Mouse (Mus musculus) lung, adult 18-20 months (tissue): ENCODE data around the gene Ect2l.

Experiments
- DNase-seq, 2 experiments: peaks; one replicate each; pipeline ENCODE4 v3.0.0; 2022; ENCODE audit warnings: mixed read lengths in 2 of 2

The Ect2l gene

DNA sequence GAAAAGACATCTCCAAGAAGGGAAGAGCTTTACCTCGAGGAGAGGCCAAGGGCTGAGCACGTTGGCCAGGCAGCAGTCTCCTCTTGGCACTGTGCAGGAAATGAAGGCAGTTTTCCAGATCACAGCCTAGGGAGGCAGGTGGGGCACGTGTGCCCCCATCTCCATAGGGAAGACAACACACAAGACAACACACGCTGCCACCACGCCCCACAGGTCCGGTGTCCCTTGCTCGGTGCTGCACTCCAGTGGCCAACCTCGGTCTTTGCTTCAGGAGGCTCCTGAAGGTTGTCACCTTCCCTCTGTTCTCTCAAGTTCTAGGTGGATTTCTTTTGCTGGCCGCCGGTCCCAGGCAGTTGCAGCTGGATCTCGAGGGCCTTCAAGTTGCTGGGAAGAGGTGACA is at the start of gene Ect2l:
Ect2l (minus strand) TSS at position 165 of the 400 bp plus-strand sequence.
- peak; percentile 28 to 67 for DNase-seq

DNA sequence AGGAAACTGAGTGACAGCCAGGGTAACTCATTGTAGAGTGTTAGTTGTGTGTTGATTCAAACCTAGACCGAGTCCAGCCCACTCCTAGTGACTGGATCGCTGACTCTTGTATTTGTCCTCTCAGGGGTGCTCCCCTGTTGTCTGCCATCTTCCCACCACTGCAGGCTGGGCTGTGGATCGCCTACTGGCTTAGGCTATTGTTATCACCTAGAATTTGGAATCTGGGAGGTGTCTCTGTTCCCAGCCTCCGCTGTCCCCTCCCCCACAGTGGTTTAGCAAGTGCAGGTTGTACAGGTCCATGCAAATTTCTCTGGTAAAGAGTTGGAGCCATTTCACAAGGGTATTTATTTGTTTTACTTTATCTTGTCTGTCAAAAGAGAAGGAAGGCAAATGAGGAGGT is 40.7 kb upstream of the Ect2l start:
- no peak for DNase-seq

DNA sequence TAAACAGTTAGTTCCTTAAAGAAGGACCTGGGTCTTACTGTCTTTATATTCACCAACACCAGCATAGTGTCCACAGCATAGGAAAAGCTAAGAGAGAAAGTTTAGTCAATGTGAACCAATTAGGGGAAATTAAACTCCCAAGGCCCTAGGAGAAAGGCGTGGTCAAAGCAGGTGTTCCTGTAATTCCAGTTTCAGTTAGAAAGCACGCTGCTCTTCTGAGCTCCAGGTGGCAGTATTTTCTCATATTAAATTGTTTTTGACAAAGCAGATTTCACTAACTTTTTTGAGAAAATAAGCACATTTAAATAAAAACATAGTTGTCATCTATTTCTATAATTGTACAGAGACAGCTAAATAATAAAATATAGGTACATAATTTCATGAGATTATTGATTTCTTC is 32.9 kb upstream of the Ect2l start:
- DNase-seq: peak in 1 of 2 experiments; percentile 9

DNA sequence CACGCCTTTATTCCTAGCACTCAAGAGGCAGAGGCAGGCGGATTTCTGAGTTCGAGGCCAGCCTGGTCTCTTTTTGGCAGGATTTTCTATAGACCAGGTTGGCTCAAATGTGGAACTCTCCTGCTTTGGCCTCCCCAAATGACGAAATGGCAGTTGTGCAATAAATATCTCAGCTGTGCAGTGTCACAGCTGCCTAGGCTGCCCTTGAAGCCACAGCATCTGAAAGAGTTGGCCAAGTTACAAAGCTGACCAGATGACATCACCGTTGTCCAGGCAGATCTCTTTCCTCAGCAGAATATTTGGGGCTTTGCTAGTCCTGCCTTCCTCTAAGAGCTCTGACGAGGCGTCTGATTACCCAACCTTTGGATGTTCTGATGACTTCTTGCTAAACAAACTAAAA is 26.5 kb upstream of the Ect2l start:
- peak; percentile 50 to 64 for DNase-seq

DNA sequence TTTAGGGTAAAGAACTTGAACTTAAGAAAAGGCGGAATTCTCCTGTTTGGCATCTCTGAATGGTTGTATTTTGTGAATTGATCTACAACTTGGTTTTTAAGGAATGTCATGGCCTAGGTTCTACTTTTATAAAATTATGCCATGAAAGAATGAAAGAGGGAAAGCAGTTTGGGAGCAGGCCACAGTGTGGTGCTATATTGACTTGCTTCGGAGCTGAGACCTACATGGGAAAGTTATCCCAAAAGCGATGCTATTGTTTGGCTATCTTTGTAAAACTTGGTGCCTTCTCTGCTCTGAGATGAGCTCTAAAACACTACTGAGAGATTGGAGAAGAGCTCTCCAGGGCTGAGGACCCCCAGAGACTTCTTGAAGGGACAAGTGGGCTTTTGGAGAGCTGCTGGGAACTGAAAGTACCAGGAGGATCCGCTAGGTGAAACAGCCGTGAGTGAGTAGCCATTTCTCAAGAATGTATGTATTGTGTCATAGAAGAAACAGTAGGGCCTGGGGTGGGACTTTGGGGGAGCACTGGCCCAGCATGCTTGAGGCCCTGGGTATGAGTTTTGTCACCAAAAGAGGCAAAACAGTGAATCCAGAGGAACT is 25.7 kb upstream of the Ect2l start:
- DNase-seq: no peak

DNA sequence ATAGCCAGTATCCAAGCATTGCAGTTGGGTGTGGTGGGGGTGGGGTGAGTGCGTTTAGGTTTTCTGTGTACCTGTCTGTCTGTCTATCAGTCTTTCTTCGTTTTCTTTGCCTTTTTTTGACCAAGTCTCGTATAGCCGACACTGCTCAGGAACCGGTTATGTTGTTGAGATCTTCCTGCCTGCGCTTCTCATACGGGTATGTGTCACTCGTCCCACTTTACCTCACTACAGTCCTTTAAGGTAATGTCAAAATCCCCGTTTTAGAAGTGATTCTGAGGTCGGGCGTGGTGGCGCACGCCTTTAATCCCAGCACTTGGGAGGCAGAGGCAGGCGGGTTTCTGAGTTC is 24.7 kb upstream of the Ect2l start:
- DNase-seq: no peak

DNA sequence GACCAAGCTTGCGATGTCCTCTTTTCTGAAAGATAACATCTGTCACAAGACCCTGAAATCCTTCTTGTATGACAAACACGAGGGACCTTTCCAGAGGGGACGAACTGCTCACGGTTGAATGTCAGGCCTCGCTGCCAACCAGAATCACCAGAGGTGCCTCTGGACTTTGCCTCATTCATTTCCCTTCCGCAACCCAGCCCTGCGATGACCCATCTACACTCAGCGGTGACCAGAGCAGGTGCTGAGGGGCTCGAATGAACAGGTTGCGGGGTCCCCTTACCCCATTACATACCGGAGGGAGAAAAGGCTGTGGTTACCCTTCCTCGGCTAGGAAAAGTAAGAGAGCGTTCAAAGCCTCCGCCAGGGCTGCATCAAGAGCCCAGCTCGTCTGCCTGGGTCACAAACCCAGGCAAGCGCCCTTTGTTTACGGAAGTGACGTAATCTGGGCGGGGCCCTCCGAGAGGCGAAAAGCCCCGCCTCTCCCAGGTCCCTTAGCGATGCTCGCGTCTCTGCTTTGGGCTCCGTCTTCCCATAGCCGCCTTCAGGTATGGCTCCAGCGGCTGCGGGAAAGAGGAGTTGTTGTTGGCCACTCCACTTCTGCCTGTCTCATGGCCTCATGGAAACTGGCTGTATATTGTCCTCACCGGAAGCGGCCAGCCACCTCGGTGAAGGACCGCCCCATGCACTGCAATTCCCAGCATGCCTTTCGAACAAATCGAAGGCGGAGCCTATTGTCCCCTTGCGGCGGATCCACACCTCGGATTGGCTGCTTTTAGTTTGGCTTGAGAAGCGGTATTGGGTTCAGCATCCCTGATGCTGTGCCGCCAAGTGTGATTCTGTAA is 24.1 kb upstream of the Ect2l start, which contains the start of gene Ccdc28a:
Ccdc28a (minus strand) TSS at position 439 of the 842 bp plus-strand sequence.
- DNase-seq: peak; percentile 94 to 95

DNA sequence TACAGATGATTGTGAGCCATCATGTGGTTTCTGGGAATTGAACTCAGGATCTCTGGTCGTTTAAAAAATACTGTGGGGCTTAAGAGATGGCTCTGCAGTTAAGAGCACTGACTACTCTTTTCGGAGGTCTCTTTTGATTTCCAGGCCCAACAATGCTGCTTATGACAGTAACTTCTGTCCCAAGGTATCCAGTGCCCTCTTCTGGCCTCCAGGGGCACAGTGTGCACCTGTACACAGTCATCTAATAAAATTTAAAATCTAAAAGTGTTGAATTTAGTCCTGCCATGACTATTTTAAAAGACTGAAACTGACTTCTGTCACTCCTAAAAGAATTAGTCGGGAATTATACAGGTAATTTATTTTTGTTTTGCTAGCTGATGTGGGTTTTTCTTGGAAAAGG is 23.2 kb upstream of the Ect2l start:
- DNase-seq: no peak

DNA sequence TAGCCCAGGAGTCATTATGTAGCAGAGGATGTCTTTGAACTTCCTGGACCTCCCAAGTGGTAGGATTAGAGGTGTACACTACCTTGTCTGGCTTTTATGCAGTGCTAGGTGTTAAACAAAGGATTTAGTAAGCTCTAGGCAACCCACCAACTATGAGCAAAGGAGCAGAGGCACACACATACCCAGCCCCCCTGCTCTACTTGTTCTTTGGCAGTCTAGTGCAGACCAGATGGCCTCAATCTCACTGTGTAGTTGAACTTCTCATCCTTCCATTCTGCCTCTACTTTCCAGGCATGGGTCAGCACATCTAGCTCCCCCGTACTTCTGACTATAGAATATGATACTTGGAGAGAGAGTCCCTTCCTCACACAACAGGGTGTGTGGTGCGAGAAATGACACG is 13.7 kb upstream of the Ect2l start:
- no peak for DNase-seq

DNA sequence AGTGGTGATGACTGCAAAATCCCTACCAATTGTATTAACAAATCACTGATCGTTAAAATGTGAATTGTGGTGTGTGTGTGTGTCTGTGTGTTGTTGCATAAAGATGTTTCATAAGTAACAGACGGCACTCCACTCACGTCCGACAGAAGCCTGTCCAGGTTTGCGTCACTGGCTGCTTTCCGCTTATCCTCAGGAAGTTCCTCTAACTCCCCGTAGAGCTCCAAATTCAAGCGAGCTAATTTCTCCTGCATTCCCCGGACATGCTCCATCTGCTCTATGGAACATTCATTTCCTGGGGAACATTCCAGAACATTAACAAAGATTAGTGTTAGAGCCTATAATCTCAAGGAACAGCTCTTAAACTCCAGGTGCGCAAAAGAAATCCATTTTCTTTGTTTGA is 8.7 kb upstream of the Ect2l start:
- DNase-seq: no peak

DNA sequence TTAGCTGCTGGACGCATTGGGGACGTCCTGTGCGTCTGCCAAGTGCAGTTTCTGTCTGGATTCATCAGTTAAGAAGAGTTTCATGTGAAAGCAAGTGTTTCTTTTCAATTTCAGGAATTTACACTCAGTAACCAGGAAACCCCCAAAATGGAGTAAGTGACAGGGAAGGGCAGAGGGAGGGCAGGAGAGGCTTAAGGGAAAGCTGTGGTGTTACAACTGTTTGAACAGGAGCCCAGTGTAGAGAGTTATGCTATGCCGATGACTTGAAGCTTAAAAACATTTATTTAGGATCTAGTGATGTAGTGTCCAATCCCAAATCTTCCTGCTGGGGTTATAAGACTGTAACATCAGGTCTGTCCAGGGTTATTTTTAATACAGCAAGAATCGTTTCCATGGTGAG is 3.4 kb upstream of the Ect2l start:
- no peak for DNase-seq

DNA sequence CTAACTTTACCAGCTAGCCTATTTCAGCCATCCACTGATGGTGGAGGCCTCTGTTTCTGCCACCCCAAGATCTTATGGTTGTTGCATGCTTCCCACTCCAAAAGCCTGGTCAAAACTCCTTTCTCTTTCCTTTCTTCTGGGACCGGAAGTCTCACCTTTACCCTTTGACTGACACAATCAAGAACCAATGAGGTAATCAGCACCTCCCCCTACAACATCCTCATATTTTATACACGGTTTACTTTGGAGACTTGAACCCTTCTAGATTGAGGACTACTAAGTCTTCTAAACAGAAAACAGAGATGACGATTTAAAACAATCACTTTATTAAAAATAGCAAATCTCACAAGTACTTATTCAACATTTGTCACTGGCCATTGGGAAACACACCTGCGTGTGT is 2.7 kb upstream of the Ect2l start:
- no peak for DNase-seq

DNA sequence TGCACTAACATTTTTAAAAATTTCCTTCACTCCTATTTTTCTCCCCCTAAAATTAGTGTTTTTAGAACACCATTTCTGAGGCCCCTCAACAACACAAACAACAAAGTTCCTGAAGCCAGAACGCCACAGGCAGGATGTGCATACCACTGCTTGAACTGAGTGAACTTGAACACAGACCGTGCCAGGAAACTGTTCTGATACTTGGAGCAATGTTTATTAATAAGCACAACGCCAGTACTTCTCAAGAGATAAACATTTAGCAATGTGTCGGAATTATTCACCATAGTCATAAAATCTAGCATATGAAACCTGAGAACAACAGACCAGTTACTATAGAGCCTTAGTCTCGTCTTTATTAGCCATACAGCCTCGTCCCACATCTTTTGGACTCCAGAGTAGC is 571 bp downstream of the Ect2l start:
- peak in 1 of 2 experiments; percentile 11 for DNase-seq

DNA sequence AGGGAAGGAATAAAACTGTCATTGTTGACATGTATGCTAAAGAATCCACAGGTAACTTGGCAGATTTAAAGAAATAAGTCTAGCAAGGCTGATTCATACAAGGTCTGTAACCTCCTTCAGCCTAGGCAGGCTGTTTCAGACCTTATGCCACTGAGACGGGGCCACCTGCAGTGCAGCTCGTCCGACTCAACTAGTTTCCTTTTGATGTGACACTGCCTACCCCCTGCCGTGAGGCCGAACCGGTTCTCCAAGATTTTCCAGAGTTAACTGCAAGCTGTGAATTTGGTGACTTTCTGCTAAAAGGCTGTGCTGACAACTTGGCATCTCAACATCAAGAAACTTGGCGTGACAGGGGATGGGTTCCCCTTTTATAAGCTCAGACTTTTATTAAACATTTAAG is 6.6 kb downstream of the Ect2l start:
- DNase-seq: peak in 1 of 2 experiments; percentile 44

DNA sequence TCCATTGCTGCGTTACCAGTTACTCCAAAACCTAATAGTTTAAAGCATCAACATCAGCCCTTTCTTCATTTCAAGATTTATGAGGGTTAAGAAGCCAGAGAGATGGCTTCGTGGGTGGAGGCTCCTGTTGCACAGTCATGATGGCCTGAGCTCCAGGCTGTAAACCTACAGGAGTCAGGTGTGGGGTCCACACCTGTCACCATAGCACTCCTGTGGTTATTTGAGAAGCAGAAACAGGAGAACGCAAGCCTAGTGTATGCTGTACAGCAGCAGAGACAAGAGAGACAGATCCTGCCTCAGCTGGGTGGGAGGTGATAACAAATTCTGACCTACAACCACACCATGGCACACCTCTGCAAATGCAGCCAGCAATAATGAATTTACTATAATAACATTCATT is 8.3 kb downstream of the Ect2l start:
- no peak for DNase-seq

DNA sequence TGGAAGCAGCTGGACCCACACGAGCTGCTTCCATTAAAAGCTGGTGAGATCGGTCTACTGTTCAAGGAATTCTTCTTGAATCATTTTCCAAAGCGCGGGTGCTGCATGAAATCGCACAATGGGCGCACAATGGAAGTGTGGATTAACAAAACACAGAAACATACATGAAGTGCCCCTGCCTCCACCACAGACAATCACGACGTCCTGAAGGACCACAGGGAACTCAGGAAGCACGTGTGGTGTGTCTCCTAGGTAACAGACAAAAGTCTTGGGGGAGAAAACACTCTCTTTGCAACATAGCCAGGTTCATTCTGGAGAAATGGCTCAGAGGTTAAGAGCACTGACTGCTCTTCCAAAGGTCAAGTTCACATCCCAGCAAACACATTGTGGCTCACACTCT is 10.0 kb downstream of the Ect2l start:
- DNase-seq: no peak

DNA sequence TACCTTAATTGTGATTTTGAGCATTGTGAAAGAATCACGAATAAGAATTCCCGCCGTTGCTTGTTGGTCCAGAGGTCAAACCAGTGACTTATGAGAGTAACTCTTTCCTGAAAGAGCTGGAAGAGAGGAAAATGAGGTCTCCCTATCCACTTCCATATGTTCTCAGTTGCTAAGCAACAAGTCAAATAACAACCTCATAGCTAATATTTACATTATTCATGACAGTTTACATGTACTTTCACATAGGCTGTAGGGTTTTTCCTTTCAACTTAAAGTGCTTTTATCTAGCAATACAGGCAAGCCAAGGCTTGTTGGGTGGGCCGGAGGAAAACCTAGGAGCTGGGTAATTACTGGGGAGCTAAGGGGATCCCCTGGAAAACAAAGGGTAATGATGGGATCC is 10.8 kb downstream of the Ect2l start:
- no peak for DNase-seq

DNA sequence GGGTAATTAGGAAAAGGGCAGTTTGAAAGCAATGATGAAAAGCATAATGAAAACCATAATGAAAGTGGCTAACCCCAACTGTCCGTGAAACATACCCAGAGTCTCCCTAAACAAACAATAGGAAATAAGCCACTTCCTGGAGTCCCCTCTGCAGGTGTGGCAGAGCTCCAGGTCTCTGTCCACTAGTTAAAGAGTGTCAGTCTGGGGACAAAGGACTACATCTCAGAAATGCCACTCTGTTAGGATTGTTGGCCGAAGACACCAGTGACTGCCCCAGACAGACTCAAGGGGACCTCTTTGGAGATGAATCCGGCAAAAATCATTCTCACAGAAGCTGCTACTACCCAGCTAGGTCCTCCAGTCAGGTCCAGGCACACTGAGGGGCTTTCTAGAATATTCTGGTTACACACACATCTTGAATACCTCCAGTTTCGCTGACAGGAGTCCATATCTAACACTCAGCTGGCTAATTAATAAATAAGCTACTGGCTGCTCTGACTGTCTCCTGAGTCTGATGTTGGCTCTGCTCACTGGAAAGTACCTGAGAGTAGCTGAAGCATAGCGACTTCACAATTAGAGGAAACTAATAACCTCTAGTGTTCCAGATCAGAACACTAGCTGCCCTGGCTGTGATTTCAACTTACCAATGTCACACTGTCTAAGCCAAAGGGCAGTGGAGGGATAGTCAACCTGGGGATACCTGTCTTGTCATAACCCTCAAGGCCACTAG is 12.2 kb downstream of the Ect2l start:
- no peak for DNase-seq

DNA sequence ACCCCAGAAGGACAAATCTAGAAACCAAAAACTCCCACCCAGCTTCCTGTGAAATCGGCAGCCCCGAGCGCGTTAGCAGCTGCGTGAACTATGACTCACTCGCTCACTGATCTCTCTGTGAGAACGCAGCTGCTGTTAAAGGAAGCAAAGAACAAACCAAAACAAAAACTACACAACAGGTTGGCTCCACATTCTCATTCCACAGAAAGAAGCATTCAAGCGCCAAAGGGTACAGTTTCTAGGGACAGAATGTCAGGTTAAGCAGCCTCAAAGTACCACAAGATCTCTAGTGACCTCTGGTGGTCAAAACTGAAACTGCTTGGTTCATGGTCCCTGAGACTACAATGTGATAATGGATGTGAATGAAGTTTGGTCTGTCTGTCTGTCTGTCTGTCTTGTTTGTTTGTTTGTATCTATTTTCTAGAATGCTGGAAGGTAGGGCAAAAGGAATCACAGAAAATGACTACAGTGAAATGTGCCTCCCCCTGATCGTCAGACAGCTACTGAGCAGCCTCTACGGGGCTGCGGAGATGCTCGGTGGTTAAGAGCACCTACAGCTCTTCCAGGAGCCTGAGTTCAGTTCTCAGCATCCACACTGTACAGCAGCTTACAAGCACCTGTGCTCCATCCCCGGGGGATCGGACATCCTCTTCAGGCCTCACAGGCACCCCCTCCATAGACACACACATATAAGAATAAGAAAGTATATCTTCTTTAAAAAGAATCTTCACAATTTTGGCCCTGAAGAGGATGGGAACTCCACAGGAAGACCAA is 13.3 kb downstream of the Ect2l start:
- peak; percentile 47 to 77 for DNase-seq

DNA sequence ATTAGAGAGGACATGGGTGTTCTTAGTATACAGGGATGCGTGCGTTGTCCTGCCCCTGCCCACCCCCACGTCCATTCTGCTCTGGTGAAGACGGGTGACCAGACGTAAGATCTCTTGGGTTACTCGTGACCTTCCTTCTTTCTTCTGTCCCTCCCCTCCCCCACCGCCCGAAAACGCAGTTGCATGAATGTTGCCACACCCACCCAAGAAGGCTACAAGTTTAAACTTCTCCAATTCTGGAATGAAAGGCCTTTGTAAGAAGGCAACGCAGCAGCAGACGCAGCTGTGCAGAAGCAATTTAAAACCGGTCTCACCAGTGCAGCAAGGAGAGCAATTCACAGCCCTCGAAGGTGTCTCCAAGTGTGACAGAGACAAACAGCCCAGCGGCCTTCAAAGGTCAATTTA is 16.0 kb downstream of the Ect2l start:
- peak; percentile 51 to 74 for DNase-seq

DNA sequence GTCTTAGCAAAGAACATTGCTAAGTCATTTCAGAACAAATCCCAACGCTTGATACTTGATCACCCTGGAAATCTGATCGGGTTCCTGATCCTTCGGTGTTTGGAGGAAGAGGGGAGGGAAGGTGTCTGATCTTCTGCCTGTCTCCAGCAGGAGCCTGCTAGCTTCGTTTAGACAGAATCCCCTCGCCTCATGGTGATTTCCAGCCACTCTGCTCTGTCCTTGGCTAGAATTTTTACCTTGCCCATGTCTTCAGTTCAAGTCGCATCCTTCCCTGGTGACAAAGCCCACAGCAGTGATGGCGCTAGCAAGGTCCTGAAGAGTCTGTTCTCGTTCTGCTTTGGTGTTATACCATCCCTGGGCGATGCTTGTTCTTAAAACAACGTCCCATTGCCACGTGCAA is 16.5 kb downstream of the Ect2l start:
- DNase-seq: no peak

DNA sequence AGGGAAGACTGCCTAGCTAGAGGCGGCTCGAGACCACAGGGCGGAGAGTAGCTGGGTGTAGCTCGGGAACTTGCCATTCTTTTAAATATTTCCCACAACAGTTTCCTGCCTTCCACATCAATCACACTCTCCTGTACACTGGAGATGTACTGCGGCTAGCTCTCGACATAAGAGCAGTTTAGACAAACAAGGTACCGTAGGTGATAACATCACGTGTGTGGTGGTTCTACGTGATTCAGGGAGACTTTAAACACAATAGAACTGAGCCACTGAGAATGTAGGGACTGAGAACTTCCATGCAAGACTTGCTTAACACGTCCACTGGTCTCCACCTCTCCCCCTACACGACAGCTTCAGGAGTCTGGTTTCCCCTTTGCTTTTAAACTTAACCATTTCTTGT is 17.5 kb downstream of the Ect2l start:
- peak in 1 of 2 experiments; percentile 24 for DNase-seq

DNA sequence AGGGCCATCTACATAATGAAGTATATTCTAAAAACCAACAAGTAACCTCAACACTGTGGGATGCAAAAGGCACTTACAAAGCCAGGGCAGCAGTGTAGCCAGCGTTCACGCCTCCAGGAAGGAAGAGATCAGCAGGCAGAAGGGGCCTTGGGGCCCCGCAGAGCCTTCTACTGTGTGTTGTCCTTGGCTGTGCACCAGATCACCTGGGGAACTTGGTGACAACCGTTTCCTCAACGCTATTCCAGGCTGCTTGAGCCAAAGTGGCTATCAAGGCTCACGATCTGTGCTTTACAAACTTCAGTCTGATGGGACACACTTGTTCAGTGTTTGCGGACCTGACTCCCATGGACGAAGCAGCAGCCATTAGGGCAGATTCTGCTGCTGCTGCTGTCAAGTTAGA is 19.0 kb downstream of the Ect2l start:
- DNase-seq: peak; percentile 49 to 70
